Mouse (Mus musculus) stomach, postnatal 0 days (tissue): ENCODE data around the gene Ddc.

Experiments
- CTCF ChIP-seq: IDR thresholded peaks from 2 replicates; pipeline ENCODE4 v1.5.1; 2016; ENCODE audit warnings: antibody characterized with exemption, low read depth, mild to moderate bottlenecking, moderate library complexity
- EP300 ChIP-seq: optimal IDR thresholded peaks from 2 replicates; pipeline ENCODE3; 2016; ENCODE audit warnings: antibody characterized with exemption

GRCm38 (mm10) chr11:11805951-11806350 is 92.0 kb downstream of the Ddc start:
- TF ChIP-seq EP300: no peak
- TF ChIP-seq CTCF: no peak
